Mouse (Mus musculus) heart, postnatal 0 days (tissue): Measurements from ENCODE around the gene Dusp15.

ENCODE experiments used
- CTCF ChIP-seq: IDR thresholded peaks from 2 replicates; pipeline ENCODE4 v1.5.1; 2016; ENCODE audit warnings: antibody characterized with exemption, control low read depth, low read depth
- EP300 ChIP-seq: IDR thresholded peaks from 2 replicates; pipeline ENCODE4 v1.6.1; 2016; ENCODE audit warnings: antibody characterized with exemption, low read depth

DNA sequence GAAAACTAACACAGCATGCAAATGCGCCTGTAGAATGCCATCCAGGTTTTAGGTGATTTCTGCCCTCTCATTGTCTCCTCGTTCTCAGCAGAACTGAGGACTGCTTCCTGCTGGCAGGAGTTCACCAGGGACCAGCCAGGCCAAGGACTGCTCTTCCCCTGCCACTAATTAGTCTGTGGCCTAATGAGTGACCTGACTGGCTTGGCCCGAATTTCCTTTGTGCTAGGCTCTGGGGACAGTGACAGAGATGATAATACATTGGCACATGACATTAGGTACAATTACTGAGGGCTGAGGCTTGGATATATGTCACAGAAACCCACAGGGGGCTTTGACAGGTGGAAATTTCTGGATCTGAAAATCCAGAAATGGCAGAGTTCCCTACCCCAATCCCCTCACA, 25.5 kb upstream of the Dusp15 start:
- TF ChIP-seq EP300: no peak
- no peak for TF ChIP-seq CTCF
